Mouse (Mus musculus) stomach, postnatal 0 days (tissue): ENCODE measurements around the gene Hsd3b7.

ENCODE experiments used
- CTCF ChIP-seq: IDR thresholded peaks from 2 replicates; pipeline ENCODE4 v1.5.1; 2016; ENCODE audit warnings: antibody characterized with exemption, low read depth, mild to moderate bottlenecking, moderate library complexity
- EP300 ChIP-seq: optimal IDR thresholded peaks from 2 replicates; pipeline ENCODE3; 2016; ENCODE audit warnings: antibody characterized with exemption

- TF ChIP-seq CTCF: no peak
- TF ChIP-seq EP300: no peak
These were observed 24.0 kb upstream of the Hsd3b7 start, which contains the start of gene Setd1a for GRCm38 (mm10) chr7:127776426-127776825.
